Mouse (Mus musculus) inflammation-experienced regulatory T-cells, adult 6 months (primary cell): ENCODE data around the gene Slc17a3. TPM values are rescaled to one million over a fixed set of nuclear protein-coding genes. Genes with fewer than 3 reads are reported as not detected.

Experiments used
- ATAC-seq: one replicate; pipeline ENCODE4 v1.8.0; 2017
- polyA plus RNA-seq, 3 experiments: library from polyadenylated mRNA; unstranded; fragments of 100-300 nt; shearing (Covaris generic); gene quantifications; one replicate each; pipeline ENCODE4 v1.2.1; 2017

Slc17a3 gene
- polyA plus RNA-seq, 3 experiments from 2014 or later: not detected

DNA sequence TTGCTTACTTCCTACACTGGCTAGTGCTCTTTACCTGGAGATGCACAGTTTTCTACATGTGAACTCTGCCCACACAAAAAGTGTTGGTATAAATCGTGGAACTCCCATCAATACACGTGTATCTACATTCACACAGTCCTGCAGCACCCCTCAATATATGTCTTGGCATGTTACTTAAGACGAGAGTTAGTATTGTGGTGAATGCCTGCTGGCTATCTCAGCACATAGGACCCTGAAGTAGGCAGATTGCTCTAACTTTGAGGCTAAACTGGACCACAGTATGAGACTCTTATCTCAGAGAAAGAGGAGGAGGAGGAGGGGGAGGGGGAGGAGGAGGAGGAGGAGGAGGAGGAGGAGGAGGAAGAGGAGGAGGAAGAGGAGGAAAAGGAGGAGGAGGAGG is 39.9 kb downstream of the Slc17a3 start:
- no peak for ATAC-seq

DNA sequence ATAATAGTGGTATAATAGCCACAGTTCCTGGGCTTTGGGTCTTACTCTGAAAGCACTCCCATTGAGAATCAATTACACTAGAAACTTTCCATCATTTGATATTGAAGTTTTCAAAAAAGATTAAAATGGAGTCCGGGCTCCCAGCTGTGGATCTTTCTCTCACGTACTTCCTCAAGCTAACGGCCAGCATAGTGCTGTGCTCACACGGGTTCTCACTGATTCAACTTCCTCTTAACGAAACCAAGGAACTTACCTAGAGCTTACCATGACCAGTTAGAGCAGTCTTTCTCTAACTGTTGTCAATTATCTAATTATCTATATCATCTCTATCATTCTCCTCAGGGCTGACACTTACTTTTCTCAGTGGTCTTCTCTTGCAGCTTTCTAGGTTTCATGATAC is 40.4 kb downstream of the Slc17a3 start:
- ATAC-seq: no peak

DNA sequence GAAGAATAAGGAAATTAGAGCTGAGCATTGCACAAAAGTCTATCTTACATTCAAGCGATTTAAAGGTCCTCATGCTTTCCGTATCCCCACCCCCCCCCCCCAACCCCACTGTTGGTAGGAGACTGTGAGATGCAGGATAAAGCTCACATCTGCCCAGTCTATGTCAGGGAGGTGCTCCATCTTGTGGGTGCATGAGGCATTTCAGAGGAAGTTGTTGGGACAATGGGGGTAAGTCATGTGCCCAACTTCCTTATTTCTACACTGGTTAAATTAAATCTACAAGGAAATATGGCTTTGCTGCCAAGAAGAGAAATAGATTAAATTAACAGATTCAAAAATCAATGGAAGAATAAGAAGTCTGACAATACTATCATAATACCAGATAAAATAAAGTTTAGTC is 46.3 kb downstream of the Slc17a3 start:
- no peak for ATAC-seq

GRCm38 (mm10) chr13:23887026-23887725 is 47.9 kb downstream of the Slc17a3 start:
- ATAC-seq: no peak

DNA sequence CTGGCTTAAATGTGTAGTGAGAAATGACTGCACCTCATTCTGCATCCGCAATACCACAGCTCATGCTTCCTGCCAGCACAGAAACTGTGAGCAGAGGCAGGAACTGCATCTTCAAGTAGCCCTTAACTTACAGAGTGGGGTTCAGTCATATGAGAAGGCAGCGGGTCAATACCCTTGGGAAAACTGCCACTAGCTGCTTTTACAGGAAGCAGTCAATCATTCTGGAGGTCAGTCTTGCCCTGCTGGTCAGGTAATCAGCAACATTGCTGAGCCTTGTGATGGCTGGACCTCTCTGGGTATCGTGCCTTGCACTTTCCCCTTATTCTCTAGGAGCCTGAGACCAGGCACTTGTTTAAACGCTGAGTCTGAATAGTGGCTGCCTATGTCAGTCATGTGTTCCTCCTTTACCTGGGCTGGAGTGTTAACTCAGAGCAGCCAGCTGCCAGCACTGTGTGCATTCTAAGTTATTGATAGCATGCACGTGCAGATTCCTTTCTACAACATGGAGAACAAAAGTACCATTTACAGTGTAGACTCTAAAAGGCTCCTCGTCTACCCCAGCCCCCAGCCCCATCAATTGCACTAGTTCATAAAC is 49.9 kb downstream of the Slc17a3 start:
- ATAC-seq: no peak

DNA sequence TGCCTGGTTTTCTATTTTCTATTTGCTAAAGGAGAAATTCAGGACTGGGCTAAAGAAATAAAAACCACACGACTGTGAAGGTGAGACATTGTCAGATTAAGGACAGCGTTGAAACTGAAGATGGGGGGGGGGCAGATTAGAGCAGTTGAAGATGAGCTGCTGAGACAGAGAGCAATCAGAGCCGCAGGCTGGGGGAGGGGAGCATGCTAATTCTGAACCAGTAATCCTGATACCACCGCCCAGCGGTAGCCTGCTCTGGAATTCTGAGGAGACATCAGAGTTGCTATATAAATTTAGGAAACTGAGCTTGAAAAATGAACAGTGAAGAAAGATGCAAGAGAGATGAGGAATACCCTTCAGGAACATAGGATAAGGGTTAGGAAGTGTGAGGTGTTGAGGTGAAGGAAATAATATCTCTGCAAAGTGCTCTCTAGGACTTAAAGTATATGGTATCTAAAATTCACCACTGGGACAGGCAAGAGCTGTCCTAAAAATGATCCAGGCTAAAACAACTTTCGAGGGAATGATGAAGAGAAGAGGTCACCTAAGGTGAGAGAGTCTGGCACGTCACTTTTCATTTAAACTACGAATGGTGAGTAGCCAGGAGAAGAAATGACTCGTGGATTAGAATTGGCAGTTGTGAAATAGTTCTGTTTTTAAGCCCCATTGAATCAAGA is 53.5 kb downstream of the Slc17a3 start:
- no peak for ATAC-seq

DNA sequence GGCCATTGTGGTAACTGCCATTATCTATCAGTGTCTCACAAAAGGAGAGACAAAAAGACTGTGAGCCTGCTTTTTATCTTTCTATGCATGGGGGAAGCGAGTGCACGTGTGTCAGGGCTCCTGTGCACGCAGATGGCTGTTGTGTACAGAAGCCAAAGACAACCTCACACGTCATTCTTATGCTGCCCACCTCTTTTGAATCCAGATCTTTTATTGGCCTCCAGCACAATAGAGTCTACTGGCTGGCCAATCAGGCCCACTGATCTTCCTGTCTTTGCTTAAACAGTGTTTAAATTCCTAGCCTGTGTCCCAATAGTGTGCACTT is 54.0 kb downstream of the Slc17a3 start:
- ATAC-seq: no peak

GRCm38 (mm10) chr13:23898242-23898641 is 59.0 kb downstream of the Slc17a3 start:
- no peak for ATAC-seq

DNA sequence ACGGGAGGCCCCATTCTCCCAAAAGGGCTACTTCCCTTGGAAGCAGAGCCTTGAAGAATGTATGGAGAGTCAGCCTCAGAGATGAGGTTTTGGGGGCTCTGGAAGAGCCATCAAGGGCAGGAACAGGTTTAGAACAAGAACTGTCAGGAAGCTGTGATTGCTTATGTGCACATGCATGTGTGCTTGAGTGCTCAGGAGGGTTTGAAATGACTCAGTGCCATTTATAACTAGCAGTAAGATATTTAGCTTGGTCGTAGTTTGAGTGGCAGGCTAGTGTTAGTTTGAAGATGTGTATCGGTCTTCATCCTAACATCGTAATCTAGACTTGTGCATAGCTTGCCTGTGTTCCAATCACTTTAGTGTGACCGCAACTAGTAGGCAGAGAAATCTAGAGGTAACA is 67.7 kb downstream of the Slc17a3 start:
- ATAC-seq: no peak

- ATAC-seq: no peak
These were observed 70.9 kb downstream of the Slc17a3 start for GRCm38 (mm10) chr13:23910121-23910520.

Other genes starting within 250 kb of the Slc17a3 start
- 1 to 10 TPM in 2 of 3 experiments, under 1 TPM in 1; 0.92 to 3.6 (median 3.0) TPM for gene Hist1h2be, start 218.3 kb upstream of the Slc17a3 start, polyA plus RNA-seq
- 10 to 100 TPM in 1 of 3 experiments, 1 to 10 TPM in 2; 6.7 to 25.3 (median 9.4) TPM for gene Hist1h1e, start 216.9 kb upstream of the Slc17a3 start, polyA plus RNA-seq
- gene Hist1h2ac, start 155.5 kb upstream of the Slc17a3 start, polyA plus RNA-seq: under 1 TPM; 0.43 to 0.47 (median 0.47) TPM
- gene Hist1h2bc, start 155.2 kb upstream of the Slc17a3 start, polyA plus RNA-seq: 1 to 10 TPM in 2 of 3 experiments, under 1 TPM in 1; 0.52 to 3.6 (median 3.3) TPM
- gene Hist1h1t, start 143.6 kb upstream of the Slc17a3 start, polyA plus RNA-seq: not detected
- gene Hist1h4c, start 141.0 kb upstream of the Slc17a3 start, polyA plus RNA-seq: 1 to 10 TPM; 2.1 to 9.3 (median 4.2) TPM
- 1 to 10 TPM in 1 of 3 experiments, under 1 TPM in 1, not detected in 1; 0.32 to 1.7 TPM for gene Hfe, start 128.6 kb upstream of the Slc17a3 start, polyA plus RNA-seq
- 10 to 100 TPM in 2 of 3 experiments, 1 to 10 TPM in 1; 8.7 to 14.8 (median 11.1) TPM for gene Hist1h1c, start 100.6 kb upstream of the Slc17a3 start, polyA plus RNA-seq
- 1 to 10 TPM in 1 of 3 experiments, not detected in 2; 2.5 TPM for gene Hist1h3c, start 93.8 kb upstream of the Slc17a3 start, polyA plus RNA-seq
- 1 to 10 TPM in 2 of 3 experiments, not detected in 1; 2.5 to 2.8 TPM for gene Hist1h2bb, start 92.7 kb upstream of the Slc17a3 start, polyA plus RNA-seq
- gene Hist1h2ab, start 88.3 kb upstream of the Slc17a3 start, polyA plus RNA-seq: 10 to 100 TPM in 1 of 3 experiments, not detected in 2; 14.8 TPM
- gene Hist1h3b, start 87.2 kb upstream of the Slc17a3 start, polyA plus RNA-seq: 1 to 10 TPM in 1 of 3 experiments, not detected in 2; 1.1 TPM
- 10 to 100 TPM in 1 of 3 experiments, 1 to 10 TPM in 1, not detected in 1; 4.1 to 20.2 TPM for gene Hist1h4b, start 82.4 kb upstream of the Slc17a3 start, polyA plus RNA-seq
- gene Hist1h4a, start 78.2 kb upstream of the Slc17a3 start, polyA plus RNA-seq: 1 to 10 TPM in 1 of 3 experiments, not detected in 2; 3.1 TPM
- 1 to 10 TPM in 1 of 3 experiments, not detected in 2; 1.6 TPM for gene Hist1h3a, start 77.0 kb upstream of the Slc17a3 start, polyA plus RNA-seq
- 1 to 10 TPM; 2.5 to 6.1 (median 3.4) TPM for gene Hist1h1a, start 75.8 kb upstream of the Slc17a3 start, polyA plus RNA-seq
- gene Trim38, start 69.5 kb upstream of the Slc17a3 start, polyA plus RNA-seq: not detected
- gene Slc17a2, start 32.4 kb upstream of the Slc17a3 start, polyA plus RNA-seq: not detected
- not detected for gene Slc17a1, start 28.3 kb downstream of the Slc17a3 start, polyA plus RNA-seq
- gene Slc17a4, start 75.6 kb downstream of the Slc17a3 start, polyA plus RNA-seq: under 1 TPM in 1 of 3 experiments, not detected in 2; 0.12 TPM
- gene Hist1h2ba, start 94.7 kb downstream of the Slc17a3 start, polyA plus RNA-seq: not detected
- gene Hist1h2aa, start 95.0 kb downstream of the Slc17a3 start, polyA plus RNA-seq: not detected
- gene Scgn, start 151.8 kb downstream of the Slc17a3 start, polyA plus RNA-seq: not detected